9 mouse cellular contexts compared by ENCODE assay signal in the genomic region with DNA sequence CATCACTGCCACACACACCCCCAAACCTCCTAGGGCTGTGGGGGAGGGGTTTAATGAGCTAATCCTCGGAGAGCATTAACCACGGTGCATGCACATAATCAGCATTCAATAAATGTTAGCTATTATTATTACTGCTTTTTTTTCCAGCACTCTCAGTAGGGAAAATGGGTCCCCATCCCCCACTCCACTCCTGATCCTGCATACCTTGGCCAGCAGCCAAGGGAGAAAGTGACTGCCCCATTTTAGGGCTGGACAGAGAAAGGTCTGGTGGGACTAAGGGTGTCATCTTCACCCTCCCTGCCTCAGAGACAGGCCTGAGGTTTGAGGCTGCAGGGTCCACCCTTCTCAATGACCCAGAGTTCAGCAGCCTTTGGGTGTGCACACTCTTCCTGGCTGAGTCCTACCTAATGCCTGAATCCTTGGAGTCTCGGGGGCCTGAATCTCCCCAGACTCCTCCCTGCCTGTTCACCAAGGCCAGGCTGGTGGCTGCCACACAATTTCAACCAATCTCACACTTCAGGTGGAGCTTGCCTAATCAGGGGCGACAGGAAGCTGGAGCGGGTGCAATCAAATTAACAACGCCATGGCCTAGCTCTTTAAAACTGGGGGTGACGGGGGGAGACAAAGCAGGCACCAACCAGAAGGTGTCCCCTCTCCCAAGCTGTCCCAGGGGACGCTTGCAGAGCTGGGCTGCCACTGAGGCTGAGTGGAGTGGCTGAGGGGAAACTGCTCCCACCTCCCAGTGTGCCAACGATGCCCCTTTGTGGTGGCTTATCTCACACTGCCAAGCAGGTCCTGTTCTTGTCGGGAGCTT.
DNase-seq lines count a peak whose midpoint lies in the region; ATAC-seq and TF ChIP-seq lines count a peak whose summit lies in the region.
"Had no signal": no experiment of that assay in that cellular context is flagged by ENCODE, and none has a peak within 500 bp of the region (broad histone marks: within the 10 kb centered on the region; RNA-seq: fewer than 3 reads in every experiment).

No protein-coding gene starts in this region.

- H3K27ac ChIP-seq in kidney, adult 2 months (ENCODE audit: insufficient read depth, low read depth, low read length), result no peak overlapping the region
- H3K27ac ChIP-seq in hindbrain, embryonic 11.5 days (ENCODE audit: low read depth, low read length), result no peak overlapping the region
- H3K27ac ChIP-seq in midbrain, embryonic 13.5 days, result peak overlapping the region; percentile 86
- H3K27ac ChIP-seq: embryonic facial prominence, embryonic 12.5 days had no signal

- ATAC-seq in hindbrain, embryonic 11.5 days (ENCODE audit: low FRiP score), result 0 out of 2 replicates have a peak, but pooled peaks have one; percentile 19
- ATAC-seq in midbrain, embryonic 13.5 days, result peak; percentile 78

- H3K4me1 ChIP-seq in kidney, adult 2 months (ENCODE audit: control insufficient read depth, insufficient read depth, low read length), result no peaks in the 10 kb centered on the region
- 0 out of 2 replicates have a peak, but pooled peaks cover 3% of the 10 kb centered on the region for H3K4me1 ChIP-seq in hindbrain, embryonic 11.5 days (replicated peaks; ENCODE audit: control insufficient read depth, insufficient read depth, low read length)
- peaks cover 71% of the 10 kb centered on the region for H3K4me1 ChIP-seq in midbrain, embryonic 13.5 days (replicated peaks)

- H3K9me3 ChIP-seq in hindbrain, embryonic 11.5 days (ENCODE audit: control insufficient read depth, low read length), result no peaks in the 10 kb centered on the region
- H3K9me3 ChIP-seq in midbrain, embryonic 13.5 days, result no peaks in the 10 kb centered on the region
- H3K9me3 ChIP-seq: embryonic facial prominence, embryonic 12.5 days had no signal

- 36% methylated on average over 10 of the region's 10 CpGs for WGBS in kidney, adult 2 months
- 53% methylated on average over 10 of the region's 10 CpGs for WGBS in hindbrain, embryonic 11.5 days
- 17% methylated on average over 10 of the region's 10 CpGs for WGBS in midbrain, embryonic 13.5 days

- no peak overlapping the region for H3K4me3 ChIP-seq in kidney, adult 2 months (ENCODE audit: insufficient read depth, low read depth, low read length)
- H3K4me3 ChIP-seq in hindbrain, embryonic 11.5 days (ENCODE audit: low read depth, low read length), result no peak overlapping the region
- no peak overlapping the region for H3K4me3 ChIP-seq in midbrain, embryonic 13.5 days (replicated peaks)
- H3K4me3 ChIP-seq: embryonic facial prominence, embryonic 12.5 days had no signal

- no peaks in the 10 kb centered on the region for H3K27me3 ChIP-seq in kidney, adult 2 months (replicated peaks; ENCODE audit: control insufficient read depth, insufficient read depth, low read length)
- H3K27me3 ChIP-seq in hindbrain, embryonic 11.5 days (ENCODE audit: control insufficient read depth, insufficient read depth, low read length), result no peaks in the 10 kb centered on the region
- no peaks in the 10 kb centered on the region for H3K27me3 ChIP-seq in midbrain, embryonic 13.5 days
- H3K27me3 ChIP-seq: embryonic facial prominence, embryonic 12.5 days had no signal

- H3K36me3 ChIP-seq in kidney, adult 2 months (ENCODE audit: control insufficient read depth, insufficient read depth, low read length), result no peaks in the 10 kb centered on the region
- no peaks in the 10 kb centered on the region for H3K36me3 ChIP-seq in hindbrain, embryonic 11.5 days (ENCODE audit: control insufficient read depth, insufficient read depth, low read length)
- H3K36me3 ChIP-seq in midbrain, embryonic 13.5 days, result no peaks in the 10 kb centered on the region
- H3K36me3 ChIP-seq: embryonic facial prominence, embryonic 12.5 days had no signal

- no peak for TF ChIP-seq CTCF in kidney, adult 2 months (conservative IDR thresholded peaks at IDR 0.05; ENCODE audit: insufficient read depth, insufficient read length, low read depth, low read length)

- no peak for TF ChIP-seq POLR2A in kidney, adult 2 months (IDR thresholded peaks at IDR 0.05; ENCODE audit: low read depth, low read length)

- no peak overlapping the region for H3K9ac ChIP-seq in hindbrain, embryonic 11.5 days (ENCODE audit: low read depth, low read length)
- peak overlapping the region; percentile 48; the same call in 1 of the 2 replicates for H3K9ac ChIP-seq in midbrain, embryonic 13.5 days (replicated peaks)
- H3K9ac ChIP-seq: embryonic facial prominence, embryonic 12.5 days had no signal

- H3K4me2 ChIP-seq in hindbrain, embryonic 11.5 days (replicated peaks; ENCODE audit: low read depth, low read length), result no peak overlapping the region
- no peak overlapping the region for H3K4me2 ChIP-seq in midbrain, embryonic 13.5 days (replicated peaks)
- H3K4me2 ChIP-seq: embryonic facial prominence, embryonic 12.5 days had no signal

- DNase-seq in kidney, adult 2 months, result peak; percentile 6
- DNase-seq in kidney, adult 11 months, result no peak
- DNase-seq in cerebellum, adult 9-11 months, result peak; percentile 38
- DNase-seq in hindbrain, embryonic 11.5 days (ENCODE audit: low spot score), result no peak
- no peak for DNase-seq in adipocyte (ENCODE audit: low spot score)
- DNase-seq in thymus, postnatal 25 days, result no peak
- DNase-seq in adrenal gland, adult 2 months, result no peak

Comparison
In these comparisons a context has a peak if more than half of its experiments do, and no peak if none do; other contexts are left out.
1. DNase-seq: peak in kidney, adult 2 months (single experiment) and cerebellum, adult 9-11 months (single experiment); none in kidney, adult 11 months (single experiment), hindbrain, embryonic 11.5 days (single experiment), adipocyte (single experiment), thymus, postnatal 25 days (single experiment) and adrenal gland, adult 2 months (single experiment).